ENCODE assay signal across 15 mouse cellular contexts in the genomic region with DNA sequence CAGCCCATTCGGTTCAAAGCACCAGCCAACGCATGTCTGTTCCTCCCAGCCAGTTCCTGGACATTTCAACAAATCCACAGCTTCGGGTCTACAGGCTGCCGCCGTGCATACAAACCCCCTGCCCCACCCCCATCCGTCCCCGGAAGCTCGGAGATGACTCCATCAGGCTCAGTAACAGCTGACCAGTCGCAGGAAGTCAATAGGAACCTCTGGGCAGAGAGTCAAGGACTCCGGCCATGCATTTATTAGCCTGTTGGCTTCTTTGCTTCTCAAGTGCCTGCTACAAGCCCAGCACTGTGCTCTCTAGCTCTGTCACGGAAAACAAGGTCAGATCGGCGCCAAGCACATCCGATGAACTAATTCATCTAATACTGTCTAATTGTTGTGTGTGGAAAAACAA.
A peak's percentile ranks its signal among the peaks of the same experiment; 100 is the strongest.
DNase-seq lines count a peak whose midpoint lies in the region; ATAC-seq lines count a peak whose summit lies in the region.
"Had no signal": no experiment of that assay in that cellular context is flagged by ENCODE, and none has a peak within 500 bp of the region (broad histone marks: within the 10 kb centered on the region; RNA-seq: fewer than 3 reads in every experiment).

No protein-coding gene starts in this region.

- H3K27ac ChIP-seq in midbrain, embryonic 15.5 days: no peak overlapping the region
- H3K27ac ChIP-seq in midbrain, embryonic 14.5 days (replicated peaks; ENCODE audit: low read depth, low read length): no peak overlapping the region
- H3K27ac ChIP-seq: liver, embryonic 15.5 days; stomach, postnatal 0 days had no signal

- no peaks in the 10 kb centered on the region for H3K4me1 ChIP-seq in midbrain, embryonic 15.5 days
- no peaks in the 10 kb centered on the region for H3K4me1 ChIP-seq in midbrain, embryonic 14.5 days (ENCODE audit: control insufficient read depth, insufficient read depth, low read length)
- H3K4me1 ChIP-seq: heart, embryonic 12.5 days; liver, embryonic 15.5 days had no signal

- H3K36me3 ChIP-seq in midbrain, embryonic 15.5 days (replicated peaks): no peaks in the 10 kb centered on the region
- no peaks in the 10 kb centered on the region for H3K36me3 ChIP-seq in midbrain, embryonic 14.5 days (ENCODE audit: control insufficient read depth, insufficient read depth, low read length)
- H3K36me3 ChIP-seq: heart, embryonic 12.5 days; liver, embryonic 15.5 days had no signal

- H3K9me3 ChIP-seq in midbrain, embryonic 15.5 days: no peaks in the 10 kb centered on the region; the same call in 1 of the 2 replicates
- H3K9me3 ChIP-seq in midbrain, embryonic 14.5 days (ENCODE audit: control insufficient read depth, low read length): no peaks in the 10 kb centered on the region
- H3K9me3 ChIP-seq: liver, embryonic 15.5 days had no signal

- 63% methylated on average over 14 of the region's 14 CpGs for WGBS in midbrain, embryonic 15.5 days
- WGBS in midbrain, embryonic 14.5 days: 54% methylated on average over 14 of the region's 14 CpGs

- peak; percentile 43 to 55 for DNase-seq in frontal cortex, adult 2 months (ENCODE audit: extremely low spot score in 1 of 2, low spot score in 1 of 2)
- no peak for DNase-seq in frontal cortex, postnatal 14 days (ENCODE audit: low spot score in 2 of 2)
- DNase-seq in midbrain, embryonic 14.5 days: no peak
- peak; percentile 60 to 71 for DNase-seq in cerebellum, postnatal 10 days
- peak; percentile 52 to 72 for DNase-seq in left cerebral cortex, adult 9 months (ENCODE audit: low spot score in 2 of 2)
- DNase-seq in urinary bladder, postnatal 10 days (ENCODE audit: low spot score): no peak
- no peak for DNase-seq in ovary, postnatal 14 days (ENCODE audit: low spot score)
- DNase-seq: gastrocnemius, postnatal 36 days; kidney, adult 18-20 months; kidney, postnatal 36 days had no signal

- H3K27me3 ChIP-seq in midbrain, embryonic 15.5 days (replicated peaks): no peaks in the 10 kb centered on the region
- no peaks in the 10 kb centered on the region for H3K27me3 ChIP-seq in midbrain, embryonic 14.5 days (ENCODE audit: control insufficient read depth, insufficient read depth, low read length)
- H3K27me3 ChIP-seq: liver, embryonic 15.5 days had no signal

- H3K4me2 ChIP-seq in midbrain, embryonic 15.5 days: no peak overlapping the region
- H3K4me2 ChIP-seq in midbrain, embryonic 14.5 days (ENCODE audit: low read length): no peak overlapping the region
- H3K4me2 ChIP-seq: heart, embryonic 12.5 days; liver, embryonic 15.5 days had no signal

- 0 out of 2 replicates have a peak, but pooled peaks have one; percentile 20 for ATAC-seq in midbrain, embryonic 15.5 days (replicated peaks)
- no peak for ATAC-seq in midbrain, embryonic 14.5 days (ENCODE audit: low FRiP score, low TSS enrichment)
- ATAC-seq: forebrain, embryonic 14.5 days had no signal

- no peak overlapping the region for H3K4me3 ChIP-seq in midbrain, embryonic 15.5 days
- H3K4me3 ChIP-seq in midbrain, embryonic 14.5 days (replicated peaks; ENCODE audit: low read depth, low read length): no peak overlapping the region
- H3K4me3 ChIP-seq: heart, embryonic 12.5 days; liver, embryonic 15.5 days had no signal

- H3K9ac ChIP-seq in midbrain, embryonic 15.5 days: no peak overlapping the region
- H3K9ac ChIP-seq in midbrain, embryonic 14.5 days (replicated peaks; ENCODE audit: low read length): no peak overlapping the region
- H3K9ac ChIP-seq: heart, embryonic 12.5 days; liver, embryonic 15.5 days had no signal

Comparison
In these comparisons a context has a peak if more than half of its experiments do, and no peak if none do; other contexts are left out.
1. DNase-seq: peak in frontal cortex, adult 2 months (2 of 2), cerebellum, postnatal 10 days (2 of 2) and left cerebral cortex, adult 9 months (2 of 2); none in frontal cortex, postnatal 14 days (0 of 2), midbrain, embryonic 14.5 days (single experiment), urinary bladder, postnatal 10 days (single experiment) and ovary, postnatal 14 days (single experiment).